Mouse (Mus musculus) heart, postnatal 0 days (tissue): ENCODE data around the gene Cdk7. TPM values are rescaled to one million over a fixed set of nuclear protein-coding genes. Genes with fewer than 3 reads are reported as not detected.
A peak's percentile ranks its signal among the peaks of the same experiment; 100 is the strongest.
"Not testable (repeated sequence)": the region's sequence is repeated elsewhere in the genome, so short reads cannot be mapped to it uniquely, and the experiment has no call there.

Experiments used
- ATAC-seq: fragments of 200-750 bp; cut with Nextera tagmentation; 2 replicates; pipeline ENCODE4 v1.8.0; 2017; ENCODE audit warnings: low read depth, moderate number of reproducible peaks, moderate library complexity; ENCODE audit not compliant: insufficient read depth
- DNase-seq: peaks from one replicate; pipeline ENCODE4 v3.0.0-alpha.2; 2016; ENCODE audit warnings: low spot score
- H3K27ac ChIP-seq: fragments of 300-500 bp; sonication (generic); 2 replicates; pipeline ENCODE4 v1.5.1; 2014; ENCODE audit warnings: low read depth, mild to moderate bottlenecking
- H3K27me3 ChIP-seq: fragments of 300-500 bp; sonication (generic); 2 replicates; pipeline ENCODE4 v1.6.1; 2014; ENCODE audit warnings: low read length, mixed read lengths; ENCODE audit not compliant: control insufficient read depth, insufficient read depth
- H3K36me3 ChIP-seq: fragments of 300-500 bp; sonication (generic); replicated peaks from 2 replicates; pipeline ENCODE4 v1.6.1; 2014; ENCODE audit warnings: low read length, mixed read lengths; ENCODE audit not compliant: control insufficient read depth, insufficient read depth
- H3K4me1 ChIP-seq: fragments of 300-500 bp; sonication (generic); 2 replicates; pipeline ENCODE4 v1.6.1; 2014; ENCODE audit warnings: antibody characterized with exemption; ENCODE audit not compliant: control insufficient read depth, insufficient read depth
- H3K4me2 ChIP-seq: fragments of 300-500 bp; sonication (generic); 2 replicates; pipeline ENCODE4 v1.6.1; 2014; ENCODE audit warnings: low read depth, mild to moderate bottlenecking, low read length, moderate library complexity
- H3K4me3 ChIP-seq: fragments of 300-500 bp; sonication (generic); 2 replicates; pipeline ENCODE4 v1.5.1; 2014; ENCODE audit warnings: low read depth, low read length
- H3K9ac ChIP-seq: fragments of 300-500 bp; sonication (generic); replicated peaks from 2 replicates; pipeline ENCODE4 v1.6.1; 2014; ENCODE audit warnings: low read depth, low read length, mixed read lengths
- H3K9me3 ChIP-seq: fragments of 300-500 bp; sonication (generic); replicated peaks from 2 replicates; pipeline ENCODE4 v1.6.1; 2016; ENCODE audit warnings: low read length; ENCODE audit not compliant: control insufficient read depth
- CTCF ChIP-seq: IDR thresholded peaks from 2 replicates; pipeline ENCODE4 v1.5.1; 2016; ENCODE audit warnings: antibody characterized with exemption, control low read depth, low read depth
- EP300 ChIP-seq: IDR thresholded peaks from 2 replicates; pipeline ENCODE4 v1.6.1; 2016; ENCODE audit warnings: antibody characterized with exemption, low read depth
- WGBS: fragments of 180-500 bp; shearing (Covaris S2); extraction: QIAGEN DNeasy Blood & Tissue Kit; methylation state at CpG from one replicate; pipeline ENCODE4 v1.1.7; 2014; 5-methylcytosine and 5-hydroxymethylcytosine counted together
- polyA plus RNA-seq: library from polyadenylated mRNA; unstranded; fragments of >200 nt; fragmentation: Nextera tagmentation; extraction: Ambion mirVana; gene quantifications from 2 replicates; pipeline ENCODE4 v1.2.1, GENCODE M21; 2015
- total RNA-seq: library from RNA; depleted of rRNA; stranded (reverse); fragments of >200 nt; gene quantifications from 2 replicates; pipeline ENCODE4 v1.2.3, GENCODE M21; 2014; ENCODE audit warnings: low replicate concordance

Gene Cdk7
- total and polyA plus RNA-seq, 2 experiments from 2014 or later: 21.7 to 53.9 TPM

DNA sequence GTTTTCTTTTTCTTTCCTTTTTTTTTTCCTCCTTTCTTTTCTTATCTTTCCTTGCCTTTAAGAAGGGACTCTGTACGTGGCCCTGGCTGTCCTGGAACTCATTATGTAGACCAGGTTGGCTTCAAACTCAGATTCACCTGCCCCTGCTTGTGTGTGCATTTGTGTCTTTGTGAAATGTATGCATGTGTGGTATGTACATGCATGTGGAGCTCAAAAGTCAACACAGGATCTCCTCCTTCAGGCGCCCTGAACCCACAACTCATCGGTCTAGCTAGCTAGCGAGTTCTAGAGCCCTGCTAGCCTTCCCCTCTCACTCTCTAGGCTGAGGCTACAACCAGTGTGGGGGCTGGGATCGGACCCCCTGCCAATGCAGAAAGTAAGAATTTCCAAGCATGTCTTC, 12.1 kb upstream of the Cdk7 start:
- no peak overlapping the region for H3K4me3 ChIP-seq
- peaks cover 24% of the 10 kb centered on the region for H3K36me3 ChIP-seq
- H3K27me3 ChIP-seq: no peaks in the 10 kb centered on the region
- H3K27ac ChIP-seq: no peak overlapping the region
- no peaks in the 10 kb centered on the region for H3K9me3 ChIP-seq
- ATAC-seq (no peak), DNase-seq (no peak)
- H3K4me2 ChIP-seq: peak overlapping the region; percentile 76; the same call in 1 of the 2 replicates
- TF ChIP-seq CTCF: no peak
- TF ChIP-seq EP300: no peak
- 80% methylated on average over 5 of the region's 5 CpGs for WGBS
- peaks cover 8% of the 10 kb centered on the region for H3K4me1 ChIP-seq
- H3K9ac ChIP-seq: no peak overlapping the region

DNA sequence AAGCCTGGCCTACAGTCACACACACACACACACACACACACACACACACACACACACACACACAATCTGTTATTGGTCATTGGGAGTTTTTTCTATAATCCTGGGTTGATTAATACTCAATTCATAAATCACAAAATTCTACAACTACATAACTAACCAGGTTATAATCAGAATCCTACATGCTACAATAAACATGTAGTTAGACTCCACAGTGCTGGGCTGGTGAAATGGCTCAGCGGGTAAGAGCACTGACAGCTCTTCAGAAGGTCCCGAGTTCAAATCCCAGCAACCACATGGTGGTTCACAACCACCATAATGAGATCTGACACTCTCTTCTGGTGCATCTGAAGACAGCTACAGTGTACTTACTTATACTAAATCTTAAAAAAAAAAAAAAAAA, 2.0 kb upstream of the Cdk7 start:
- Histone ChIP-seq H3K9me3 (no peaks in the 10 kb centered on the region), H3K27ac (no peak overlapping the region), H3K4me1 (peaks cover 10% of the 10 kb centered on the region; the same call in 1 of the 2 replicates), H3K4me3 (no peak overlapping the region), H3K4me2 (no peak overlapping the region), H3K36me3 (peaks cover 24% of the 10 kb centered on the region), H3K27me3 (no peaks in the 10 kb centered on the region), H3K9ac (no peak overlapping the region)
- WGBS: 99% methylated on average over 2 of the region's 2 CpGs
- ATAC-seq (no peak), DNase-seq (no peak)
- TF ChIP-seq CTCF (no peak), EP300 (no peak)

GRCm38 (mm10) chr13:100731462-100732046, 815 bp upstream of the Cdk7 start:
- not testable (repeated sequence) for ATAC-seq, H3K9ac ChIP-seq, H3K9me3 ChIP-seq, DNase-seq, H3K27me3 ChIP-seq, H3K4me3 ChIP-seq
- Histone ChIP-seq H3K4me2 (peak overlapping the region; percentile 94; the same call in 1 of the 2 replicates), H3K4me1 (peaks cover 10% of the 10 kb centered on the region; the same call in 1 of the 2 replicates), H3K36me3 (peaks cover 22% of the 10 kb centered on the region), H3K27ac (peak overlapping the region; percentile 74)
- 90% methylated on average over 5 of the region's 6 CpGs for WGBS

- DNase-seq (peak; percentile 41), ATAC-seq (peak; percentile 1; the same call in 1 of the 2 replicates)
- Histone ChIP-seq H3K27ac (peak overlapping the region; percentile 99), H3K9me3 (no peaks in the 10 kb centered on the region), H3K9ac (peak overlapping the region; percentile 92), H3K4me3 (peak overlapping the region; percentile 97), H3K36me3 (peaks cover 19% of the 10 kb centered on the region), H3K4me2 (peak overlapping the region; percentile 94), H3K27me3 (no peaks in the 10 kb centered on the region), H3K4me1 (peaks cover 20% of the 10 kb centered on the region)
- 0% methylated on average over 30 of the region's 30 CpGs for WGBS
- TF ChIP-seq CTCF (no peak), EP300 (no peak)
These were observed 432 bp downstream of the Cdk7 start for GRCm38 (mm10) chr13:100730153-100730860.

GRCm38 (mm10) chr13:100728530-100728929, 2.2 kb downstream of the Cdk7 start:
- H3K4me2 ChIP-seq, H3K27ac ChIP-seq, H3K9ac ChIP-seq, H3K27me3 ChIP-seq, H3K4me3 ChIP-seq, H3K9me3 ChIP-seq, DNase-seq, ATAC-seq: not testable (repeated sequence)
- H3K36me3 ChIP-seq: 0 out of 2 replicates have a peak, but pooled peaks cover 17% of the 10 kb centered on the region
- H3K4me1 ChIP-seq: peaks cover 26% of the 10 kb centered on the region
- 93% methylated on average over 4 of the region's 4 CpGs for WGBS
